Mouse (Mus musculus) forebrain, embryonic 14.5 days (tissue): Measurements from ENCODE around the gene Nmt2. TPM values are rescaled to one million over a fixed set of nuclear protein-coding genes. Genes with fewer than 3 reads are reported as not detected.

ENCODE experiments used
- ATAC-seq: fragments of 200-750 bp; cut with Nextera tagmentation; 2 replicates; pipeline ENCODE4 v1.8.0; 2017; ENCODE audit warnings: mild to moderate bottlenecking, moderate library complexity
- DNase-seq: peaks from one replicate; pipeline ENCODE4 v3.0.0-alpha.2; 2015; ENCODE audit warnings: low spot score
- H3K27ac ChIP-seq: fragments of 300-500 bp; sonication (generic); 2 replicates; pipeline ENCODE4 v1.5.1; 2014; ENCODE audit warnings: low read depth, mild to moderate bottlenecking, control low read depth, low read length, moderate library complexity
- H3K27me3 ChIP-seq: fragments of 300-500 bp; sonication (generic); replicated peaks from 2 replicates; pipeline ENCODE4 v1.6.1; 2014; ENCODE audit warnings: low read length, control low read depth, mixed read lengths; ENCODE audit not compliant: control insufficient read depth, insufficient read depth
- H3K36me3 ChIP-seq: fragments of 300-500 bp; sonication (generic); 2 replicates; pipeline ENCODE4 v1.6.1; 2014; ENCODE audit warnings: low read length, control low read depth; ENCODE audit not compliant: control insufficient read depth, insufficient read depth
- H3K4me1 ChIP-seq: fragments of 300-500 bp; sonication (generic); 2 replicates; pipeline ENCODE4 v1.6.1; 2014; ENCODE audit warnings: antibody characterized with exemption, low read length, control low read depth; ENCODE audit not compliant: control insufficient read depth, insufficient read depth
- H3K4me2 ChIP-seq: fragments of 300-500 bp; sonication (generic); 2 replicates; pipeline ENCODE4 v1.6.1; 2014; ENCODE audit warnings: mild to moderate bottlenecking, control low read depth, low read length
- H3K4me3 ChIP-seq: fragments of 300-500 bp; sonication (generic); 2 replicates; pipeline ENCODE4 v1.5.1; 2014; ENCODE audit warnings: low read depth, low read length, control low read depth
- H3K9ac ChIP-seq: fragments of 300-500 bp; sonication (generic); 2 replicates; pipeline ENCODE4 v1.6.1; 2014; ENCODE audit warnings: mild to moderate bottlenecking, low read length, control low read depth, moderate library complexity
- H3K9me3 ChIP-seq: fragments of 300-500 bp; sonication (generic); replicated peaks from 2 replicates; pipeline ENCODE4 v1.6.1; 2016; ENCODE audit warnings: low read length, control low read depth, mixed read lengths; ENCODE audit not compliant: control insufficient read depth
- WGBS: fragments of 180-500 bp; shearing (Covaris S2); extraction: QIAGEN DNeasy Blood & Tissue Kit; methylation state at CpG from one replicate; pipeline ENCODE4 v1.1.7; 2014; 5-methylcytosine and 5-hydroxymethylcytosine counted together
- polyA plus RNA-seq: library from polyadenylated mRNA; unstranded; fragments of >200 nt; fragmentation: Nextera tagmentation; extraction: Ambion mirVana; gene quantifications from 2 replicates; pipeline ENCODE4 v1.2.1, GENCODE M21; 2014

Gene Nmt2
- polyA plus RNA-seq, 1 experiment from 2014 or later: 77.0 TPM

GRCm38 (mm10) chr2:3305426-3306025 lies 21.5 kb downstream of the Nmt2 start:
- ATAC-seq (no peak), DNase-seq (peak; percentile 1)
- no peak overlapping the region for H3K27ac ChIP-seq
- no peaks in the 10 kb centered on the region for H3K9me3 ChIP-seq
- H3K27me3 ChIP-seq: no peaks in the 10 kb centered on the region
- no peak overlapping the region for H3K4me3 ChIP-seq
- H3K9ac ChIP-seq: no peak overlapping the region
- H3K4me1 ChIP-seq: no peaks in the 10 kb centered on the region
- WGBS: 83% methylated on average over 3 of the region's 3 CpGs
- no peak overlapping the region for H3K4me2 ChIP-seq
- H3K36me3 ChIP-seq: peaks cover 21% of the 10 kb centered on the region

- no peak for ATAC-seq
- 92% methylated on average over 2 of the region's 2 CpGs for WGBS
- no peaks in the 10 kb centered on the region for H3K9me3 ChIP-seq
- no peak overlapping the region for H3K27ac ChIP-seq
- H3K4me2 ChIP-seq: no peak overlapping the region
- DNase-seq: no peak
- H3K4me1 ChIP-seq: no peaks in the 10 kb centered on the region
- no peaks in the 10 kb centered on the region for H3K27me3 ChIP-seq
- no peak overlapping the region for H3K4me3 ChIP-seq
- H3K9ac ChIP-seq: no peak overlapping the region
- peaks cover 74% of the 10 kb centered on the region for H3K36me3 ChIP-seq
Measured at GRCm38 (mm10) chr2:3323132-3323531, 39.1 kb downstream of the Nmt2 start.

DNA sequence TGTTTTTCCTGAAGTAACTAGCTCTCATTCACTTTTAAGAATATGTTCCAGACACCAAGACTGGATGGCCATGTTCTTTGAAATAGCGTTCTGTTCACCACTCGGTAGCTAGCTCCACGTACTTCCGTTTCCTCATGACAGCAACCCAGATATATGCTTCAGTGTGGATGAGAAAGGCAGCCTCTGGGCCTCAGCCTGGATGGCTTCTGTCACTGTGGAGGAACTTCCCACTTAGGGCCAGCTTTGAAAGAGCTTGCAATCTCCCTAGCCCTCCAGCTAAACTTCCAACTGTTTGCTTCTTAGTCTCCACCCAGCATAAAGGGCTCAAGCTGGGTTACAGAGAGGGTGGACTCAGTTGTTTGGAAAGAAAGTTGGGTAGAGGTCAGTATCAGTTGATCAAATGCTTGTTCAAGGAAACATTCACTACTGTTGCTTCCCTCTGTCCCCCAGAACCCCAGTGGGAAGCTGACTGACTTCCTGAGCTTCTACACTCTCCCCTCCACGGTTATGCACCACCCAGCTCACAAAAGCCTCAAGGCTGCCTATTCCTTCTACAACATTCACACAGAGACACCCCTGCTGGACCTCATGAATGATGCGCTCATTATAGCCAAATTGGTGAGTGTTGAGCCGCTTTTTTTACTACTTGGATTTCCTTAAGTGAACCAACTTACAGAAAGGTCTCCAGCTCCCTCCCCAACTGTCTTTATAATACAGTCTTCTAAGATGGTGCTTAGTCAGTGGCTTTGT lies 40.5 kb downstream of the Nmt2 start:
- ATAC-seq (no peak), DNase-seq (no peak)
- no peak overlapping the region for H3K4me2 ChIP-seq
- H3K36me3 ChIP-seq: peaks cover 76% of the 10 kb centered on the region
- no peaks in the 10 kb centered on the region for H3K9me3 ChIP-seq
- H3K27me3 ChIP-seq: no peaks in the 10 kb centered on the region
- no peak overlapping the region for H3K9ac ChIP-seq
- no peak overlapping the region for H3K27ac ChIP-seq
- H3K4me1 ChIP-seq: no peaks in the 10 kb centered on the region
- no peak overlapping the region for H3K4me3 ChIP-seq
- 93% methylated on average over 7 of the region's 7 CpGs for WGBS

DNA sequence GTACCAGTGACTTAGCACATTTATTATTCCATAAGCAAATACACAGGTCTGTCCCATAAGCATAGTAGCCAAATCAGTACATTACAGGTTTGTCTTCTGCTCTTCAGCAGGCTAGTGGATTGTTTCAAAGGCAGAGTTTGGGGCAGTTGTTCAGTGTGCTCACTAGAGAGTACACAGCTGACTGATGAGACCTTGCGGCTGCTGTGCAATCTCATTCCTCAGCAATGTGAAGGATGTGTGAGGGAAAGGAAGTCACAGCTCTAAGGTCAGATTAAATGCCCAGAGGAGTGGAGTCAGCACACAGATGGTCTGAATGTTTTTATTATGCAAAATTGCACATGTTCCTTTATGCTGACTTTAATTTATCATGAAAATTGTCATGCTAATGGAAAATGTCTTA lies 42.5 kb downstream of the Nmt2 start:
- no peak overlapping the region for H3K4me3 ChIP-seq
- peaks cover 7% of the 10 kb centered on the region for H3K4me1 ChIP-seq
- H3K9ac ChIP-seq: no peak overlapping the region
- ATAC-seq (no peak), DNase-seq (no peak)
- no peak overlapping the region for H3K4me2 ChIP-seq
- no peaks in the 10 kb centered on the region for H3K27me3 ChIP-seq
- no peaks in the 10 kb centered on the region for H3K9me3 ChIP-seq
- no peak overlapping the region for H3K27ac ChIP-seq
- peaks cover 61% of the 10 kb centered on the region for H3K36me3 ChIP-seq
- 87% methylated on average over 1 of the region's 1 CpGs for WGBS

- DNase-seq: peak; percentile 44
- ATAC-seq: no peak
- WGBS: 29% methylated on average over 1 of the region's 1 CpGs
- H3K4me2 ChIP-seq: no peak overlapping the region
- no peak overlapping the region for H3K27ac ChIP-seq
- no peaks in the 10 kb centered on the region for H3K9me3 ChIP-seq
- no peaks in the 10 kb centered on the region for H3K27me3 ChIP-seq
- H3K9ac ChIP-seq: no peak overlapping the region
- peaks cover 56% of the 10 kb centered on the region for H3K36me3 ChIP-seq
- peaks cover 7% of the 10 kb centered on the region for H3K4me1 ChIP-seq
- H3K4me3 ChIP-seq: no peak overlapping the region
Measured at GRCm38 (mm10) chr2:3327351-3327750, 43.3 kb downstream of the Nmt2 start.

GRCm38 (mm10) chr2:3331071-3331703 lies 47.2 kb downstream of the Nmt2 start:
- peaks cover 25% of the 10 kb centered on the region for H3K36me3 ChIP-seq
- H3K9ac ChIP-seq: peak overlapping the region; percentile 71
- H3K4me2 ChIP-seq: peak overlapping the region; percentile 60
- WGBS: 85% methylated on average over 5 of the region's 5 CpGs
- no peaks in the 10 kb centered on the region for H3K9me3 ChIP-seq
- peaks cover 13% of the 10 kb centered on the region for H3K4me1 ChIP-seq
- no peak for ATAC-seq
- 0 out of 2 replicates have a peak, but pooled peaks cover 3% of the 10 kb centered on the region for H3K27me3 ChIP-seq
- H3K27ac ChIP-seq: no peak overlapping the region
- peak overlapping the region; percentile 63 for H3K4me3 ChIP-seq
- no peak for DNase-seq

DNA sequence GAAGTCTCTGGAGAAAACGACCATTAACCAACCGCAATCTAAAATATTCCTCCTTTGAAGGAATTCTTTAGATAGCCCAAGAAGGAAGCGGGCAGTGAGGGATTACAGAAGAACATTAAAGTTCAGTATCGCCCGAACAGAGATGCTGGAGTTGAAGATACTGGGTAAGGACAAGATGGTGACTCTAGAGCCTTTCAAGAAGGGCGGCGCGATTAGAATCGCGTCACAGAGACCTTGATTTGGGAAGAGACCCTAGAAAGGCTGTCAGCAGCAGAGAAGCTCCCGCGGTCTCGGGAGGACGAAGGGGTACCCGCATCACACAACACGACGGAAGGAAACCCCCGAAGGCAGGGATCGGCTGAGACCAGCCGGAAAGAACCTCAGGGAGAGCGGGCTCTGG lies 48.0 kb downstream of the Nmt2 start:
- Histone ChIP-seq H3K36me3 (peaks cover 18% of the 10 kb centered on the region), H3K9ac (peak overlapping the region; percentile 71), H3K4me3 (peak overlapping the region; percentile 63), H3K4me1 (peaks cover 13% of the 10 kb centered on the region), H3K27me3 (0 out of 2 replicates have a peak, but pooled peaks cover 3% of the 10 kb centered on the region), H3K27ac (peak overlapping the region; percentile 69), H3K9me3 (no peaks in the 10 kb centered on the region), H3K4me2 (peak overlapping the region; percentile 60)
- DNase-seq: no peak
- ATAC-seq: no peak
- 2% methylated on average over 20 of the region's 21 CpGs for WGBS

DNA sequence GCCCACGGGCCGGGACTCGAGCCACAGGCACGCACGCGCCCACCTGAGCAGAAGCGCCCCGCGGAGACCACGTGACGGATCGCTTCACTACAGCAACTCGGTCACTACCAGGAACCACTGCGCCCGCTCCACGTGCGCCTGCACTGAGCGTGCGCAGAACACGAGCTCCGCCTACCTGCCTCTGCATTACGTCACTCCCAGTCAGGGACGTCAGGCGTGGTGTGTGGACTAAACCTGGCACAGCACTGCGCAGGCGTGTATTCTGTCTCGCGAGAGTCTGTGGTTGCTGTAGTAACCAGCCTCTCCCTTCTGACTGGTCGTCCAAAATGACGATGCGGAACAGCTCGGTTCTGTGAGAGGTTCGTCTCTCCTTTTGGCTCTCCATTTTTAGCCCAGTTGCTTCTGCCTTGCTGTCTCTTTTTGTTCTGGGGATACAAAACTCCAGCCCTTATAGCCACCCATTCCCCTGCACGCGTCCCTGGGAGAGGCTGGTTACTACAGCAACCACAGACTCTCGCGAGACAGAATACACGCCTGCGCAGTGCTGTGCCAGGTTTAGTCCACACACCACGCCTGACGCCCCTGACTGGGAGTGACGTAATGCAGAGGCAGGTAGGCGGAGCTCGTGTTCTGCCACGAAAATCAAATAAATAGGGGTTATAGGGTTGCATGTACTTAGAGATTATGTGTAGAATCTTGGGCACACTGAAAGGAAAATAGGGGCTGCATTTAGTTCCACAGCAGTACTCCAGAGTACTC lies 48.7 kb downstream of the Nmt2 start, which contains the start of gene Rpp38:
Gene Rpp38 (minus strand): TSS at position 160 of the 759 bp plus-strand sequence.
- Histone ChIP-seq H3K4me1 (peaks cover 13% of the 10 kb centered on the region), H3K9ac (peak within 1 kb of the TSS; percentile 71), H3K36me3 (peaks cover 15% of the 10 kb centered on the region), H3K4me2 (peak within 1 kb of the TSS; percentile 60), H3K9me3 (no peaks in the 10 kb centered on the region), H3K27me3 (0 out of 2 replicates have a peak, but pooled peaks cover 3% of the 10 kb centered on the region), H3K4me3 (peak within 1 kb of the TSS; percentile 63), H3K27ac (peak within 1 kb of the TSS; percentile 69)
- DNase-seq: peak; percentile 99
- WGBS: 1% methylated on average over 45 of the region's 45 CpGs
- peak; percentile 98 for ATAC-seq
